Mouse (Mus musculus) cortical plate, adult 2 months (tissue): ENCODE data around the gene Olfr1427. TPM values are rescaled to one million over a fixed set of nuclear protein-coding genes. Genes with fewer than 3 reads are reported as not detected.

Experiments
- polyA plus RNA-seq: library from polyadenylated mRNA; depleted of rRNA; stranded (reverse); fragments of >200 nt; gene quantifications from 2 replicates; pipeline ENCODE4 v1.2.3, GENCODE M21; 2012; rRNA removed

The Olfr1427 gene
- polyA plus RNA-seq, 1 experiment = not detected

Other genes with a start within 250 kb of the Olfr1427 start
- not detected in 2 replicates for gene Olfr1418, start 242.3 kb downstream of the Olfr1427 start, polyA plus RNA-seq
- 0.13 and 0.15 TPM in 2 replicates for gene Olfr1419, start 228.2 kb downstream of the Olfr1427 start, polyA plus RNA-seq
- not detected in 2 replicates for gene Olfr1420, start 216.8 kb downstream of the Olfr1427 start, polyA plus RNA-seq
- 15.5 and 17.2 TPM in 2 replicates for gene Patl1, start 190.9 kb downstream of the Olfr1427 start, polyA plus RNA-seq
- gene Osbp, start 137.4 kb downstream of the Olfr1427 start, polyA plus RNA-seq = 36.0 and 37.1 TPM in 2 replicates
- not detected in 2 replicates for gene Olfr1423, start 62.0 kb downstream of the Olfr1427 start, polyA plus RNA-seq
- gene Olfr1424, start 40.7 kb downstream of the Olfr1427 start, polyA plus RNA-seq = not detected in 2 replicates
- not detected in 2 replicates for gene Olfr1425, start 25.6 kb downstream of the Olfr1427 start, polyA plus RNA-seq
- not detected in 2 replicates for gene Olfr1426, start 11.3 kb downstream of the Olfr1427 start, polyA plus RNA-seq
- not detected in 2 replicates for gene Olfr1428, start 12.6 kb upstream of the Olfr1427 start, polyA plus RNA-seq
- gene Olfr76, start 19.9 kb upstream of the Olfr1427 start, polyA plus RNA-seq = not detected in 2 replicates
- gene Olfr1555-ps1, start 66.8 kb upstream of the Olfr1427 start, polyA plus RNA-seq = not detected in 2 replicates
- gene Olfr1431, start 97.3 kb upstream of the Olfr1427 start, polyA plus RNA-seq = 0.04 TPM in 1 of 2 replicates, not detected in the other
- gene Olfr1432, start 129.3 kb upstream of the Olfr1427 start, polyA plus RNA-seq = not detected in 2 replicates
- not detected in 2 replicates for gene Olfr262, start 138.3 kb upstream of the Olfr1427 start, polyA plus RNA-seq
- gene Olfr235, start 157.7 kb upstream of the Olfr1427 start, polyA plus RNA-seq = 0.08 and 0.09 TPM in 2 replicates
- gene Olfr1434, start 176.5 kb upstream of the Olfr1427 start, polyA plus RNA-seq = not detected in 2 replicates
- not detected in 2 replicates for gene Olfr1436, start 195.8 kb upstream of the Olfr1427 start, polyA plus RNA-seq
- gene Olfr1437, start 221.8 kb upstream of the Olfr1427 start, polyA plus RNA-seq = 0.06 TPM in 1 of 2 replicates, not detected in the other
- gene Olfr1438-ps1, start 232.6 kb upstream of the Olfr1427 start, polyA plus RNA-seq = 0.02 TPM in 1 of 2 replicates, not detected in the other